Mouse (Mus musculus): ENCODE measurements around the gene Olfr370. TPM values are rescaled to one million over a fixed set of nuclear protein-coding genes. Genes with fewer than 3 reads are reported as not detected.
A peak's percentile ranks its signal among the peaks of the same experiment; 100 is the strongest.

The Olfr370 gene
- polyA plus RNA-seq, 1 experiment from 2014 or later = not detected

- no peak for ATAC-seq (replicated peaks; ENCODE audit: insufficient number of reproducible peaks, low FRiP score, low TSS enrichment, low read depth)
- no peak overlapping the region for H3K4me2 ChIP-seq (ENCODE audit: low read depth, low read length)
Observed at GRCm38 (mm10) chr8:83565731-83566375, 30.3 kb downstream of the Olfr370 start.

GRCm38 (mm10) chr8:83566469-83567395 is 31.2 kb downstream of the Olfr370 start, which contains the start of gene Ndufb7:
Ndufb7 (plus strand) TSS chr8:83566671.
- H3K9ac ChIP-seq (replicated peaks; ENCODE audit: low read length) = peak within 1 kb of the TSS; percentile 77
- H3K4me3 ChIP-seq (ENCODE audit: low read depth, low read length) = peak within 1 kb of the TSS; percentile 73
- peak; percentile 94 for DNase-seq (ENCODE audit: low spot score)
- H3K4me2 ChIP-seq (ENCODE audit: low read depth, low read length) = peak within 1 kb of the TSS; percentile 59
- H3K27me3 ChIP-seq (ENCODE audit: control insufficient read depth, insufficient read depth, low read length) = no peaks in the 10 kb centered on the region
- H3K27ac ChIP-seq (replicated peaks; ENCODE audit: low read depth, low read length) = no peak within 1 kb of the TSS; the same call in 1 of the 2 replicates
- H3K9me3 ChIP-seq (replicated peaks; ENCODE audit: control insufficient read depth, low read length) = no peaks in the 10 kb centered on the region
- no peaks in the 10 kb centered on the region for H3K4me1 ChIP-seq (ENCODE audit: control insufficient read depth, insufficient read depth, low read length)
- ATAC-seq (replicated peaks; ENCODE audit: insufficient number of reproducible peaks, low FRiP score, low TSS enrichment, low read depth) = peak; percentile 85
- H3K36me3 ChIP-seq (replicated peaks; ENCODE audit: control insufficient read depth, insufficient read depth, low read depth, low read length) = peaks cover 9% of the 10 kb centered on the region
- WGBS = under 1% methylated on average over 48 of the region's 48 CpGs

More at GRCm38 (mm10) chr8:83565731-83566375, 30.3 kb downstream of the Olfr370 start:
- Histone ChIP-seq H3K9ac (replicated peaks; ENCODE audit: low read length) (no peak overlapping the region), H3K36me3 (replicated peaks; ENCODE audit: control insufficient read depth, insufficient read depth, low read depth, low read length) (peaks cover 3% of the 10 kb centered on the region), H3K27me3 (ENCODE audit: control insufficient read depth, insufficient read depth, low read length) (no peaks in the 10 kb centered on the region), H3K4me3 (ENCODE audit: low read depth, low read length) (no peak overlapping the region), H3K9me3 (replicated peaks; ENCODE audit: control insufficient read depth, low read length) (no peaks in the 10 kb centered on the region), H3K27ac (replicated peaks; ENCODE audit: low read depth, low read length) (no peak overlapping the region), H3K4me1 (ENCODE audit: control insufficient read depth, insufficient read depth, low read length) (no peaks in the 10 kb centered on the region)
- 74% methylated on average over 9 of the region's 9 CpGs for WGBS
- DNase-seq (ENCODE audit: low spot score) = peak; percentile 56

GRCm38 (mm10) chr8:83567668-83568067 is 32.1 kb downstream of the Olfr370 start:
- H3K4me3 ChIP-seq (ENCODE audit: low read depth, low read length) = peak overlapping the region; percentile 73
- no peaks in the 10 kb centered on the region for H3K4me1 ChIP-seq (ENCODE audit: control insufficient read depth, insufficient read depth, low read length)
- 60% methylated on average over 3 of the region's 3 CpGs for WGBS
- DNase-seq (ENCODE audit: low spot score) (no peak), ATAC-seq (replicated peaks; ENCODE audit: insufficient number of reproducible peaks, low FRiP score, low TSS enrichment, low read depth) (no peak)
- peak overlapping the region; percentile 77 for H3K9ac ChIP-seq (replicated peaks; ENCODE audit: low read length)
- no peak overlapping the region for H3K27ac ChIP-seq (replicated peaks; ENCODE audit: low read depth, low read length)
- peaks cover 11% of the 10 kb centered on the region for H3K36me3 ChIP-seq (replicated peaks; ENCODE audit: control insufficient read depth, insufficient read depth, low read depth, low read length)
- peak overlapping the region; percentile 59 for H3K4me2 ChIP-seq (ENCODE audit: low read depth, low read length)
- no peaks in the 10 kb centered on the region for H3K9me3 ChIP-seq (replicated peaks; ENCODE audit: control insufficient read depth, low read length)
- H3K27me3 ChIP-seq (ENCODE audit: control insufficient read depth, insufficient read depth, low read length) = no peaks in the 10 kb centered on the region

DNA sequence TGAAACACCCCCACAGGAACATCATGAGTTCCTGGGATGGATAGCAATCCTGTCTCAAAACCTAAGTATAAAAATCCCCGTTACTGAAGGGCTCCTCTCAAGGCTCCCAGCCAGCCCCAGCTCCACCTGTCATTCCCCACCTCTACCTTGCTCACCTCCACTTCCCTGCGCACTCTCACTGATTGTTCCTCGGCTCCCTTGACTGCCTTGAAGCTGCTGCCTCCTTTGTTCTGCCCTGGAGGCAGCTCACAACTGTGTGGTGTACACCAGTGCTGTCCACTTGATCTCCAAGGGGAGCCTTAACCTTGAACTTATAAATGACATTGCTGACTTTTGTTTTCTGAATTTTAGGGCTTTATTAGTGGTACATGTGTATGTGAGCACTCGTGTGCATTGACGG is 32.5 kb downstream of the Olfr370 start:
- no peaks in the 10 kb centered on the region for H3K4me1 ChIP-seq (ENCODE audit: control insufficient read depth, insufficient read depth, low read length)
- H3K9ac ChIP-seq (replicated peaks; ENCODE audit: low read length) = no peak overlapping the region
- ATAC-seq (replicated peaks; ENCODE audit: insufficient number of reproducible peaks, low FRiP score, low TSS enrichment, low read depth) (no peak), DNase-seq (ENCODE audit: low spot score) (no peak)
- H3K4me2 ChIP-seq (ENCODE audit: low read depth, low read length) = no peak overlapping the region
- no peak overlapping the region for H3K27ac ChIP-seq (replicated peaks; ENCODE audit: low read depth, low read length)
- peaks cover 11% of the 10 kb centered on the region for H3K36me3 ChIP-seq (replicated peaks; ENCODE audit: control insufficient read depth, insufficient read depth, low read depth, low read length)
- no peaks in the 10 kb centered on the region for H3K9me3 ChIP-seq (replicated peaks; ENCODE audit: control insufficient read depth, low read length)
- H3K27me3 ChIP-seq (ENCODE audit: control insufficient read depth, insufficient read depth, low read length) = no peaks in the 10 kb centered on the region
- H3K4me3 ChIP-seq (ENCODE audit: low read depth, low read length) = no peak overlapping the region
- 72% methylated on average over 5 of the region's 5 CpGs for WGBS

DNA sequence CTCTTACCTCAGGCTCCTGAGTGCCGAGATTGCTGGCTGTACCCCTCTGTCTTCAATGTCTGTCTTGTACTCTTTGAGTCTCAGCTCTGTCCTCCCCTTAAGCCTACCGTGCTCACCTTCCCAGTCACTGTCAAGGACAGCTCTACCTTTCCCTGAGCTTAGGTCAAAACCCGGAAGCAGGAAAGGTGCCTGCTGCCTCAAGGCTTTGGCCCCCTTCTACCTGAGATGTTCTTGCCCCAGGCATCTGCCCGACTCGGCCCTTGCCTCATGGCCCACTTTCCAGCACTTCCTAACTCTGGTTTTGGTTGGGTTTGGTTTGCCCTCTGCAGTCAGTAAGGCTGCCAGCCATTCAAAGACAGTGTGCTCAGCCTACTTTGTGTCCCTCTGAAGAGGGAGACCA is 33.2 kb downstream of the Olfr370 start:
- peaks cover 11% of the 10 kb centered on the region for H3K36me3 ChIP-seq (replicated peaks; ENCODE audit: control insufficient read depth, insufficient read depth, low read depth, low read length)
- no peak overlapping the region for H3K27ac ChIP-seq (replicated peaks; ENCODE audit: low read depth, low read length)
- no peaks in the 10 kb centered on the region for H3K4me1 ChIP-seq (ENCODE audit: control insufficient read depth, insufficient read depth, low read length)
- H3K9ac ChIP-seq (replicated peaks; ENCODE audit: low read length) = no peak overlapping the region
- WGBS = 69% methylated on average over 5 of the region's 5 CpGs
- H3K4me2 ChIP-seq (ENCODE audit: low read depth, low read length) = no peak overlapping the region
- H3K4me3 ChIP-seq (ENCODE audit: low read depth, low read length) = no peak overlapping the region
- ATAC-seq (replicated peaks; ENCODE audit: insufficient number of reproducible peaks, low FRiP score, low TSS enrichment, low read depth) (no peak), DNase-seq (ENCODE audit: low spot score) (no peak)
- H3K9me3 ChIP-seq (replicated peaks; ENCODE audit: control insufficient read depth, low read length) = no peaks in the 10 kb centered on the region
- H3K27me3 ChIP-seq (ENCODE audit: control insufficient read depth, insufficient read depth, low read length) = no peaks in the 10 kb centered on the region

- Histone ChIP-seq H3K9ac (replicated peaks; ENCODE audit: low read length) (no peak overlapping the region), H3K27ac (replicated peaks; ENCODE audit: low read depth, low read length) (no peak overlapping the region), H3K9me3 (replicated peaks; ENCODE audit: control insufficient read depth, low read length) (no peaks in the 10 kb centered on the region), H3K4me3 (ENCODE audit: low read depth, low read length) (no peak overlapping the region), H3K4me1 (ENCODE audit: control insufficient read depth, insufficient read depth, low read length) (0 out of 2 replicates have a peak, but pooled peaks cover under 1% of the 10 kb centered on the region), H3K36me3 (replicated peaks; ENCODE audit: control insufficient read depth, insufficient read depth, low read depth, low read length) (peaks cover 11% of the 10 kb centered on the region), H3K27me3 (ENCODE audit: control insufficient read depth, insufficient read depth, low read length) (no peaks in the 10 kb centered on the region), H3K4me2 (ENCODE audit: low read depth, low read length) (no peak overlapping the region)
- 71% methylated on average over 4 of the region's 4 CpGs for WGBS
- DNase-seq (ENCODE audit: low spot score) (no peak), ATAC-seq (replicated peaks; ENCODE audit: insufficient number of reproducible peaks, low FRiP score, low TSS enrichment, low read depth) (no peak)
Observed at GRCm38 (mm10) chr8:83569165-83569564, 33.6 kb downstream of the Olfr370 start.

DNA sequence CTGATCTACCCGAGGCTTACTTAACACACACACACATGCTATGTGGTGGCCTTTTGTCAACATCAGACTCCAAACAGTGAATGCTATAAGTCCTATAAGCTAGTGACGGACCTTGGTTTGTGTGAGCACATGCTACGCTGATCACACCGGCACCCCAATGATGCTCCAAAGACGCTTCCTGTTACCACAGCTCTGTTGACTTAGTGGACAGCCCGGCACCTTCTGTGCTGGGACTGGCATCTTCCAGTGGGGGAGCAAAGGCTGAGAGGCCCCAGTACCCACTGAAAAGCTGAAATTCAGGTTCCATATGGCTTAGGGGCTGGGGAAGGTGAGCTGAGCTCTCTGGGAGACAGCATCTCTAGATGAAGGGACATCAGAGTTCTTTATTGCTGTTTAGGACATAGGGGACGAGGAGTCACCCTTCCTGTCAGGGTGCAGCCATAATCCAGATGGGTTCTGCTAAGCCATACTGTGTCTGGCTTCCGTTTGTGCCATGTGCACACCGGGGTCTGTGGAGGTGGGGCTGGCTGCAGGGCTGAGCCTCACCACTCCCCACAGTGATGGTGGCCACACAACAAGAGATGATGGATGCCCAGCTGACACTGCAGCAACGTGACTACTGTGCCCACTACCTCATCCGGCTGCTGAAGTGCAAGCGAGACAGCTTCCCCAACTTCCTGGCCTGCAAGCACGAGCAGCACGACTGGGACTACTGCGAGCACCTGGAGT is 34.9 kb downstream of the Olfr370 start:
- no peaks in the 10 kb centered on the region for H3K27me3 ChIP-seq (ENCODE audit: control insufficient read depth, insufficient read depth, low read length)
- peaks cover 11% of the 10 kb centered on the region for H3K36me3 ChIP-seq (replicated peaks; ENCODE audit: control insufficient read depth, insufficient read depth, low read depth, low read length)
- 92% methylated on average over 15 of the region's 15 CpGs for WGBS
- DNase-seq (ENCODE audit: low spot score) = no peak
- no peak for ATAC-seq (replicated peaks; ENCODE audit: insufficient number of reproducible peaks, low FRiP score, low TSS enrichment, low read depth)
- no peak overlapping the region for H3K4me3 ChIP-seq (ENCODE audit: low read depth, low read length)
- H3K4me2 ChIP-seq (ENCODE audit: low read depth, low read length) = no peak overlapping the region
- no peak overlapping the region for H3K27ac ChIP-seq (replicated peaks; ENCODE audit: low read depth, low read length)
- H3K9ac ChIP-seq (replicated peaks; ENCODE audit: low read length) = no peak overlapping the region
- H3K4me1 ChIP-seq (ENCODE audit: control insufficient read depth, insufficient read depth, low read length) = peaks cover 4% of the 10 kb centered on the region; the same call in 1 of the 2 replicates
- H3K9me3 ChIP-seq (replicated peaks; ENCODE audit: control insufficient read depth, low read length) = no peaks in the 10 kb centered on the region

Measured in embryonic facial prominence, embryonic 11.5 days (tissue).